Mouse (Mus musculus) C2C12 (cell line): Measurements from ENCODE around the gene Man1b1.

Source experiments
- CEBPB ChIP-seq: IDR thresholded peaks from one replicate; pipeline ENCODE4 v1.6.1; 2011; ENCODE audit warnings: low read depth, mild to moderate bottlenecking, control low read depth, moderate library complexity
- CTCF ChIP-seq: IDR thresholded peaks from one replicate; pipeline ENCODE4 v1.5.1; 2011; ENCODE audit not compliant: control insufficient read depth, insufficient read depth, insufficient read length
- MYOD1 ChIP-seq: IDR thresholded peaks from one replicate; pipeline ENCODE4 v1.6.1; 2011; ENCODE audit warnings: low read depth; ENCODE audit not compliant: control insufficient read depth, insufficient read length
- MYOG ChIP-seq: IDR thresholded peaks from one replicate; pipeline ENCODE4 v1.6.1; 2011; ENCODE audit not compliant: control insufficient read depth, insufficient read length; ENCODE audit errors: extremely low read depth
- USF1 ChIP-seq: IDR thresholded peaks from one replicate; pipeline ENCODE4 v1.6.1; 2011; ENCODE audit warnings: low read depth, mild to moderate bottlenecking, control low read depth, moderate library complexity

DNA sequence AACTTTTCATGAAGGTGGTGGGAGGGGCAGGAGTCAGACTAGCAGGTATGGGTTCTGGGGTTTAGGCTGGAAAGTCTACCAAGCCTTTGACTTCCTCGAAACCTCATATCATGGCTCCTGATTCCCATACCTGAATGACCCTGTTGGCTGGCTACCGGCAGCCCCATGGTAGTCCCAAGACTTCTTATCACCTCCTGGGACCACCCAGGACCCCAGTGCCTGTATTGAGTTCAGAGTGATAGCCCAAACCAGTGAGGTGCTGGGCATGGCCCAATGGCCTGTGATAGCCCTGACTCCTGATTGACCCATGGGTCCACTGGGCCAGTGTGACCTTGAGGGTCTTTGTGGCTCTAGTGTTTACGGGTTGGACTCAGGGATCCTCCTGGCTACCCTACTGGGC is 18.6 kb downstream of the Man1b1 start:
- TF ChIP-seq MYOG (no peak), CTCF (no peak), MYOD1 (no peak), USF1 (no peak), CEBPB (no peak)
